9 mouse cellular contexts compared by ENCODE assay signal in genomic region chr15:79165140-79165539, GRCm38 (mm10). TPM values are rescaled to one million over a fixed set of nuclear protein-coding genes. Genes with fewer than 3 reads are reported as not detected.
DNase-seq lines count a peak whose midpoint lies in the region; ATAC-seq and TF ChIP-seq lines count a peak whose summit lies in the region.
"Had no signal": no experiment of that assay in that cellular context is flagged by ENCODE, and none has a peak within 500 bp of the region (broad histone marks: within the 10 kb centered on the region; RNA-seq: fewer than 3 reads in every experiment).

Gene Sox10 (minus strand): TSS chr15:79165240.

- intact Hi-C loops in left cerebral cortex, adult 2 months (cut with DNase I): no loop called here

- peaks cover 6% of the 10 kb centered on the region for H3K4me1 ChIP-seq in hindbrain, embryonic 11.5 days (replicated peaks; ENCODE audit: control insufficient read depth, insufficient read depth, low read length)
- H3K4me1 ChIP-seq in neural tube, embryonic 15.5 days: peaks cover 15% of the 10 kb centered on the region; the same call in 1 of the 2 replicates

- H3K4me3 ChIP-seq in left cerebral cortex, adult 2 months: peak within 1 kb of the TSS; percentile 31
- H3K4me3 ChIP-seq in hindbrain, embryonic 11.5 days (ENCODE audit: low read depth, low read length): no peak within 1 kb of the TSS
- peak within 1 kb of the TSS; percentile 26 for H3K4me3 ChIP-seq in neural tube, embryonic 15.5 days (replicated peaks)

- no peaks in the 10 kb centered on the region for H3K36me3 ChIP-seq in hindbrain, embryonic 11.5 days (ENCODE audit: control insufficient read depth, insufficient read depth, low read length)
- no peaks in the 10 kb centered on the region for H3K36me3 ChIP-seq in neural tube, embryonic 15.5 days
- H3K36me3 ChIP-seq: midbrain, embryonic 12.5 days had no signal

- no peak within 1 kb of the TSS; the same call in 1 of the 2 replicates for H3K4me2 ChIP-seq in hindbrain, embryonic 11.5 days (replicated peaks; ENCODE audit: low read depth, low read length)
- H3K4me2 ChIP-seq in neural tube, embryonic 15.5 days: peak within 1 kb of the TSS; percentile 11; the same call in 1 of the 2 replicates

- 0 out of 2 replicates have a peak within 1 kb of the TSS, but pooled peaks have one; percentile 11 for H3K9ac ChIP-seq in hindbrain, embryonic 11.5 days (ENCODE audit: low read depth, low read length)
- H3K9ac ChIP-seq in neural tube, embryonic 15.5 days (replicated peaks): peak within 1 kb of the TSS; percentile 21; the same call in 1 of the 2 replicates
- H3K9ac ChIP-seq: midbrain, embryonic 12.5 days had no signal

- H3K9me3 ChIP-seq in hindbrain, embryonic 11.5 days (ENCODE audit: control insufficient read depth, low read length): no peaks in the 10 kb centered on the region
- no peaks in the 10 kb centered on the region for H3K9me3 ChIP-seq in neural tube, embryonic 15.5 days (replicated peaks)
- H3K9me3 ChIP-seq: midbrain, embryonic 12.5 days had no signal

- H3K27ac ChIP-seq in left cerebral cortex, adult 2 months: peak within 1 kb of the TSS; percentile 55
- H3K27ac ChIP-seq in hindbrain, embryonic 11.5 days (ENCODE audit: low read depth, low read length): peak within 1 kb of the TSS; percentile 67
- peak within 1 kb of the TSS; percentile 61; the same call in 1 of the 2 replicates for H3K27ac ChIP-seq in neural tube, embryonic 15.5 days (replicated peaks)

- no peak for TF ChIP-seq CTCF in left cerebral cortex, adult 2 months (IDR thresholded peaks at IDR 0.05)

- no peak for ATAC-seq in hindbrain, embryonic 11.5 days (ENCODE audit: low FRiP score)
- no peak for ATAC-seq in neural tube, embryonic 15.5 days (ENCODE audit: low FRiP score)

- peaks cover 42% of the 10 kb centered on the region for H3K27me3 ChIP-seq in hindbrain, embryonic 11.5 days (ENCODE audit: control insufficient read depth, insufficient read depth, low read length)
- H3K27me3 ChIP-seq in neural tube, embryonic 15.5 days (replicated peaks): peaks cover 39% of the 10 kb centered on the region

- DNase-seq in left cerebral cortex, adult 2 months (ENCODE audit: extremely low spot score in 1 of 2, low spot score in 2 of 2): no peak
- DNase-seq in left cerebral cortex, adult 11 months (ENCODE audit: low spot score): no peak
- DNase-seq in hindbrain, embryonic 11.5 days (ENCODE audit: low spot score): no peak
- no peak for DNase-seq in left cerebral cortex, adult 8-10 months (ENCODE audit: low spot score in 2 of 2)
- no peak for DNase-seq in right cerebral cortex, postnatal 10 days (ENCODE audit: low spot score in 2 of 2)
- DNase-seq in B cell, adult 2 months: no peak
- DNase-seq in thymus, postnatal 25 days: no peak

- 36% methylated on average over 5 of the region's 5 CpGs for WGBS in hindbrain, embryonic 11.5 days
- 54% methylated on average over 5 of the region's 5 CpGs for WGBS in neural tube, embryonic 15.5 days

RNA-seq across cellular contexts. Expression of gene Sox10, which starts in this region (rescaled TPM):
- 10 to 100 TPM; 17.1 to 18.7 TPM for total RNA-seq in left cerebral cortex, adult 2 months (2021)
- polyA plus RNA-seq in hindbrain, embryonic 11.5 days (2014; fragmentation: Nextera tagmentation; extraction: Ambion mirVana): 11.4 and 16.8 TPM in 2 replicates
- total RNA-seq in left cerebral cortex, adult 8-10 months (2022): 10 to 100 TPM; 30.5 to 36.3 (median 32.6) TPM
- 11.6 and 13.4 TPM in 2 replicates for polyA plus RNA-seq in neural tube, embryonic 15.5 days (2015; fragmentation: Nextera tagmentation; extraction: Ambion mirVana)
